Comparison of ENCODE assay signal across 28 mouse cellular contexts in the genomic region with DNA sequence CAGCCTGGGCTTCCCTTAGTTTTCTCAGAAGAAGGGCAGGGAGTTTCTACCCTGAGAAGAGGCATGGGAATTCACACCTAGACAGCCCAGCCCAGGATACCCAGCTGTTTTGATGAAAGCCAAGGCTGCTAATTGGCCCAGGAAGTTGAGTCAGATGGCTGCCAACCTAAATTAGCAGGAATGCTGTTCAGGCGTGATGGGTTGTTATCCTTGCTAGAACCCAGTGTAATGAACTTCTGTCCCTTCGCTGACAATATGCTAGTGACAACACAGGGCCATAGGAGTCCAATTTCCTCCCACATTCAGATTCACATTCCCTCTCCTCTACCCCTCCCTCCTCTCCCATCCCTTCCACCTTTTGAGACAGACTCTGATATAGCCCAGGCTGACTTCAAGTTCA. TPM values are rescaled to one million over a fixed set of nuclear protein-coding genes. Genes with fewer than 3 reads are reported as not detected.
DNase-seq lines count a peak whose midpoint lies in the region; ATAC-seq lines count a peak whose summit lies in the region.
"Had no signal": no experiment of that assay in that cellular context is flagged by ENCODE, and none has a peak within 500 bp of the region (broad histone marks: within the 10 kb centered on the region; RNA-seq: fewer than 3 reads in every experiment).

No protein-coding gene starts in this region.

- no peaks in the 10 kb centered on the region for H3K9me3 ChIP-seq in embryonic facial prominence, embryonic 14.5 days (ENCODE audit: control insufficient read depth, low read length)
- no peaks in the 10 kb centered on the region for H3K9me3 ChIP-seq in embryonic facial prominence, embryonic 10.5 days
- no peaks in the 10 kb centered on the region for H3K9me3 ChIP-seq in kidney, embryonic 15.5 days (replicated peaks)
- H3K9me3 ChIP-seq in forebrain, embryonic 16.5 days (ENCODE audit: control insufficient read depth, low read length): no peaks in the 10 kb centered on the region
- H3K9me3 ChIP-seq: heart, embryonic 10.5 days; limb, embryonic 12.5 days; midbrain, embryonic 12.5 days; stomach, embryonic 15.5 days had no signal

- no peaks in the 10 kb centered on the region for H3K27me3 ChIP-seq in embryonic facial prominence, embryonic 14.5 days (replicated peaks; ENCODE audit: control insufficient read depth, insufficient read depth, low read length)
- no peaks in the 10 kb centered on the region; the same call in 1 of the 2 replicates for H3K27me3 ChIP-seq in embryonic facial prominence, embryonic 10.5 days (replicated peaks; ENCODE audit: low read depth, poor library complexity, severe bottlenecking)
- H3K27me3 ChIP-seq in kidney, embryonic 15.5 days: peaks cover 6% of the 10 kb centered on the region; the same call in 1 of the 2 replicates
- no peaks in the 10 kb centered on the region for H3K27me3 ChIP-seq in forebrain, embryonic 16.5 days (replicated peaks; ENCODE audit: control insufficient read depth, insufficient read depth, low read length)
- H3K27me3 ChIP-seq: midbrain, embryonic 12.5 days; stomach, embryonic 15.5 days had no signal

- H3K9ac ChIP-seq in embryonic facial prominence, embryonic 14.5 days (ENCODE audit: low read depth, low read length): no peak overlapping the region
- no peak overlapping the region for H3K9ac ChIP-seq in kidney, embryonic 15.5 days
- no peak overlapping the region for H3K9ac ChIP-seq in forebrain, embryonic 16.5 days (replicated peaks; ENCODE audit: low read depth, low read length)
- H3K9ac ChIP-seq: limb, embryonic 12.5 days; midbrain, embryonic 12.5 days; stomach, embryonic 15.5 days had no signal

- no peaks in the 10 kb centered on the region for H3K4me1 ChIP-seq in embryonic facial prominence, embryonic 14.5 days (ENCODE audit: control insufficient read depth, insufficient read depth, low read length)
- H3K4me1 ChIP-seq in embryonic facial prominence, embryonic 10.5 days: peaks cover 38% of the 10 kb centered on the region
- H3K4me1 ChIP-seq in kidney, embryonic 15.5 days: peaks cover 42% of the 10 kb centered on the region
- peaks cover 14% of the 10 kb centered on the region for H3K4me1 ChIP-seq in forebrain, embryonic 16.5 days (replicated peaks; ENCODE audit: control insufficient read depth, insufficient read depth, low read length)

- intact Hi-C loops in heart, postnatal 36 days (cut with DNase I): no loop called here

- ATAC-seq in embryonic facial prominence, embryonic 14.5 days (ENCODE audit: low read depth): no peak
- ATAC-seq in kidney, embryonic 15.5 days (replicated peaks; ENCODE audit: low FRiP score): 0 out of 2 replicates have a peak, but pooled peaks have one; percentile 33
- ATAC-seq in forebrain, embryonic 16.5 days: peak; percentile 34
- ATAC-seq: CD4-positive, CD25-positive, alpha-beta regulatory T cell, adult 4 months; hindbrain, embryonic 16.5 days; intestine, embryonic 16.5 days had no signal

- peak; percentile 27 for DNase-seq in embryonic facial prominence, embryonic 14.5 days (ENCODE audit: low spot score)
- no peak for DNase-seq in embryonic facial prominence, embryonic 10.5 days (ENCODE audit: low spot score)
- no peak for DNase-seq in kidney, adult 18-20 months
- peak; percentile 37 for DNase-seq in R1 (ENCODE audit: low read depth, low spot score)
- no peak for DNase-seq in heart, postnatal 36 days
- DNase-seq in urinary bladder, postnatal 25 days (ENCODE audit: low spot score): no peak
- DNase-seq: cerebellum, adult 2 months; gastrocnemius, postnatal 10 days; kidney, postnatal 10 days; layer of hippocampus, postnatal 36 days; lung, adult 18-20 months; lung, postnatal 10 days; thymus, postnatal 25 days had no signal

- H3K4me2 ChIP-seq in embryonic facial prominence, embryonic 14.5 days (ENCODE audit: low read depth, low read length): no peak overlapping the region
- H3K4me2 ChIP-seq in kidney, embryonic 15.5 days: no peak overlapping the region
- no peak overlapping the region for H3K4me2 ChIP-seq in forebrain, embryonic 16.5 days (ENCODE audit: low read length)
- H3K4me2 ChIP-seq: limb, embryonic 12.5 days; liver, embryonic 11.5 days; midbrain, embryonic 12.5 days; stomach, embryonic 15.5 days had no signal

- H3K4me3 ChIP-seq in embryonic facial prominence, embryonic 14.5 days (ENCODE audit: low read depth, low read length): no peak overlapping the region
- H3K4me3 ChIP-seq in embryonic facial prominence, embryonic 10.5 days: no peak overlapping the region
- no peak overlapping the region for H3K4me3 ChIP-seq in kidney, embryonic 15.5 days (replicated peaks)
- H3K4me3 ChIP-seq in forebrain, embryonic 16.5 days (replicated peaks; ENCODE audit: low read length): no peak overlapping the region
- H3K4me3 ChIP-seq: heart, embryonic 10.5 days; limb, embryonic 12.5 days; midbrain, embryonic 12.5 days; stomach, embryonic 15.5 days had no signal

- 56% methylated on average over 2 of the region's 2 CpGs for WGBS in embryonic facial prominence, embryonic 14.5 days
- 54% methylated on average over 2 of the region's 2 CpGs for WGBS in embryonic facial prominence, embryonic 10.5 days
- WGBS in kidney, embryonic 15.5 days: 30% methylated on average over 2 of the region's 2 CpGs
- 25% methylated on average over 2 of the region's 2 CpGs for WGBS in forebrain, embryonic 16.5 days

- no peak overlapping the region for H3K27ac ChIP-seq in embryonic facial prominence, embryonic 14.5 days (replicated peaks; ENCODE audit: low read depth, low read length)
- no peak overlapping the region for H3K27ac ChIP-seq in embryonic facial prominence, embryonic 10.5 days (replicated peaks)
- H3K27ac ChIP-seq in kidney, embryonic 15.5 days: no peak overlapping the region
- H3K27ac ChIP-seq in forebrain, embryonic 16.5 days (ENCODE audit: low read length): no peak overlapping the region
- H3K27ac ChIP-seq: heart, embryonic 10.5 days; limb, embryonic 12.5 days; midbrain, embryonic 12.5 days; stomach, embryonic 15.5 days had no signal

- H3K36me3 ChIP-seq in embryonic facial prominence, embryonic 14.5 days (ENCODE audit: control insufficient read depth, insufficient read depth, low read length): no peaks in the 10 kb centered on the region
- H3K36me3 ChIP-seq in embryonic facial prominence, embryonic 10.5 days (replicated peaks): no peaks in the 10 kb centered on the region
- no peaks in the 10 kb centered on the region for H3K36me3 ChIP-seq in kidney, embryonic 15.5 days
- no peaks in the 10 kb centered on the region for H3K36me3 ChIP-seq in forebrain, embryonic 16.5 days (ENCODE audit: control insufficient read depth, insufficient read depth)
- H3K36me3 ChIP-seq: heart, embryonic 10.5 days; limb, embryonic 12.5 days; midbrain, embryonic 12.5 days; stomach, embryonic 15.5 days had no signal

RNA-seq across cellular contexts. Expression of a gene that starts 6.7 kb away (rescaled TPM):
- 5.9 and 7.0 TPM in 2 replicates for polyA plus RNA-seq in embryonic facial prominence, embryonic 14.5 days (2014; fragmentation: Nextera tagmentation; extraction: Ambion mirVana)
- not detected in 2 replicates for polyA plus RNA-seq in embryonic facial prominence, embryonic 10.5 days (2016; fragmentation: Nextera tagmentation; extraction: Ambion mirVana)
- 15.7 and 46.0 TPM in 2 replicates for polyA plus RNA-seq in kidney, embryonic 15.5 days (2015; fragmentation: Nextera tagmentation; extraction: Ambion mirVana)
- 0.30 and 0.66 TPM in 2 replicates for polyA plus RNA-seq in forebrain, embryonic 16.5 days (2015; fragmentation: Nextera tagmentation; extraction: Ambion mirVana)
- under 1 TPM; 0.16 to 0.22 TPM for total RNA-seq in heart, postnatal 36 days (2021)
- total RNA-seq: common myeloid progenitor, adult 5-6 weeks had no signal
- polyA plus RNA-seq: CD4-positive, CD25-positive, alpha-beta regulatory T cell, adult 4 months; liver, embryonic 11.5 days had no signal

RNA-seq across cellular contexts. Expression of a gene that starts 50.7 kb away (rescaled TPM):
- polyA plus RNA-seq in embryonic facial prominence, embryonic 14.5 days (2014; fragmentation: Nextera tagmentation; extraction: Ambion mirVana): 10.5 and 16.1 TPM in 2 replicates
- 33.6 and 47.2 TPM in 2 replicates for polyA plus RNA-seq in embryonic facial prominence, embryonic 10.5 days (2016; fragmentation: Nextera tagmentation; extraction: Ambion mirVana)
- polyA plus RNA-seq in kidney, embryonic 15.5 days (2015; fragmentation: Nextera tagmentation; extraction: Ambion mirVana): 28.0 and 29.7 TPM in 2 replicates
- polyA plus RNA-seq in forebrain, embryonic 16.5 days (2015; fragmentation: Nextera tagmentation; extraction: Ambion mirVana): 9.2 and 11.7 TPM in 2 replicates
- under 1 TPM; 0.16 to 0.47 TPM for total RNA-seq in heart, postnatal 36 days (2021)
- total RNA-seq: common myeloid progenitor, adult 5-6 weeks; granulocyte monocyte progenitor cell, adult 5-6 weeks; hematopoietic stem cell, adult 5-6 weeks; megakaryocyte progenitor cell, adult 5-6 weeks; monocyte, adult 5-6 weeks had no signal

Comparison
In these comparisons a context has a peak if more than half of its experiments do, and no peak if none do; other contexts are left out.
1. DNase-seq: peak in embryonic facial prominence, embryonic 14.5 days (single experiment) and R1 (single experiment); none in embryonic facial prominence, embryonic 10.5 days (single experiment), kidney, adult 18-20 months (single experiment), heart, postnatal 36 days (0 of 2) and urinary bladder, postnatal 25 days (single experiment).